8 mouse cellular contexts compared by ENCODE assay signal in genomic region chr1:60042796-60043469, GRCm38 (mm10). TPM values are rescaled to one million over a fixed set of nuclear protein-coding genes. Genes with fewer than 3 reads are reported as not detected.
DNase-seq lines count a peak whose midpoint lies in the region; ATAC-seq and TF ChIP-seq lines count a peak whose summit lies in the region.

Ica1l (minus strand) TSS chr1:60043184.

- intact Hi-C loops in heart, postnatal 14 days (cut with DNase I), result no loop called here

- DNase-seq in ES-CJ7 (ENCODE audit: low read depth, low spot score), result peak; percentile 64
- peak; percentile 11 for DNase-seq in c-Kit-positive CD71-positive TER-119-negative erythroid progenitor cells, embryonic 14.5 days (ENCODE audit: low read depth)
- peak; percentile 66 for DNase-seq in forebrain, embryonic 14.5 days (ENCODE audit: low spot score)
- DNase-seq in heart, postnatal 14 days, result peak; percentile 73
- peak; percentile 79 to 84 for DNase-seq in kidney, postnatal 4 days
- peak; percentile 34 for DNase-seq in lung, adult 2 months
- DNase-seq in thymus, postnatal 14 days, result peak; percentile 78

- H3K27me3 ChIP-seq in forebrain, embryonic 14.5 days (replicated peaks; ENCODE audit: control insufficient read depth, insufficient read depth, low read length), result peaks cover 6% of the 10 kb centered on the region; the same call in 1 of the 2 replicates

- no peaks in the 10 kb centered on the region for H3K36me3 ChIP-seq in forebrain, embryonic 14.5 days (ENCODE audit: control insufficient read depth, insufficient read depth, low read length)

- peak within 1 kb of the TSS; percentile 91 for H3K4me2 ChIP-seq in forebrain, embryonic 14.5 days (ENCODE audit: low read length)

- H3K4me1 ChIP-seq in forebrain, embryonic 14.5 days (ENCODE audit: control insufficient read depth, insufficient read depth, low read length), result no peaks in the 10 kb centered on the region
- H3K4me1 ChIP-seq in lung, adult 2 months (ENCODE audit: control insufficient read depth, insufficient read depth, low read length), result peaks cover 6% of the 10 kb centered on the region; the same call in 1 of the 2 replicates
- peaks cover 3% of the 10 kb centered on the region; the same call in 1 of the 2 replicates for H3K4me1 ChIP-seq in olfactory bulb, adult 2 months (ENCODE audit: control insufficient read depth, insufficient read depth, low read length)

- TF ChIP-seq POLR2A in lung, adult 2 months (IDR thresholded peaks at IDR 0.05; ENCODE audit: borderline replicate concordance, extremely low read depth, low read depth, low read length), result no peak
- no peak for TF ChIP-seq POLR2A in olfactory bulb, adult 2 months (IDR thresholded peaks at IDR 0.05; ENCODE audit: insufficient read depth, low read depth, low read length)

- TF ChIP-seq CTCF in lung, adult 2 months (IDR thresholded peaks at IDR 0.05; ENCODE audit: insufficient read depth, low read length), result no peak
- no peak for TF ChIP-seq CTCF in olfactory bulb, adult 2 months (IDR thresholded peaks at IDR 0.05; ENCODE audit: insufficient read depth, low read depth, low read length)

- H3K9me3 ChIP-seq in forebrain, embryonic 14.5 days (replicated peaks; ENCODE audit: control insufficient read depth, low read length), result no peaks in the 10 kb centered on the region

- H3K9ac ChIP-seq in forebrain, embryonic 14.5 days (ENCODE audit: low read length), result peak within 1 kb of the TSS; percentile 86

- WGBS in forebrain, embryonic 14.5 days, result under 1% methylated on average over 87 of the region's 99 CpGs
- WGBS in lung, adult 2 months, result under 1% methylated on average over 74 of the region's 99 CpGs
- WGBS in olfactory bulb, adult 2 months, result 2% methylated on average over 96 of the region's 99 CpGs

- ATAC-seq in forebrain, embryonic 14.5 days, result peak; percentile 92

- H3K4me3 ChIP-seq in forebrain, embryonic 14.5 days (ENCODE audit: low read depth, low read length), result peak within 1 kb of the TSS; percentile 71
- H3K4me3 ChIP-seq in lung, adult 2 months (replicated peaks; ENCODE audit: extremely low read depth, low read depth, low read length), result peak within 1 kb of the TSS; percentile 70
- H3K4me3 ChIP-seq in olfactory bulb, adult 2 months (ENCODE audit: insufficient read depth, low read depth, low read length), result peak within 1 kb of the TSS; percentile 92

- peak within 1 kb of the TSS; percentile 36; the same call in 1 of the 2 replicates for H3K27ac ChIP-seq in forebrain, embryonic 14.5 days (ENCODE audit: low read depth, low read length)
- H3K27ac ChIP-seq in olfactory bulb, adult 2 months (ENCODE audit: insufficient read depth, low read depth, low read length), result no peak within 1 kb of the TSS

RNA-seq across cellular contexts. Expression of gene Ica1l, which starts in this region (rescaled TPM):
- 21.5 and 22.7 TPM in 2 replicates for polyA plus RNA-seq in forebrain, embryonic 14.5 days (2014; fragmentation: Nextera tagmentation; extraction: Ambion mirVana)
- 1 to 10 TPM in 1 of 2 experiments, under 1 TPM in 1; 0.53 to 1.2 TPM for total RNA-seq in heart, postnatal 14 days (2021)
- polyA plus RNA-seq in lung, adult 2 months (2012; rRNA removed), result 0.17 and 0.23 TPM in 2 replicates
- polyA plus RNA-seq in olfactory bulb, adult 2 months (2012; ENCODE audit: insufficient read depth, insufficient read length, low replicate concordance, missing spikeins), result not detected in 2 replicates

Comparison
In these comparisons a context has a peak if more than half of its experiments do, and no peak if none do; other contexts are left out.
1. RNA of gene Ica1l (polyA plus RNA-seq): 21.5 to 22.7 TPM in forebrain, embryonic 14.5 days; 0.17 to 0.23 TPM in lung, adult 2 months and not detected in olfactory bulb, adult 2 months; every median in the first group is over 10 times any median in the second.
2. Peak in DNase-seq and H3K4me3 ChIP-seq in lung, adult 2 months; RNA of the gene not detected or under 1 TPM.
3. DNase-seq: peak in every context shown above with its lines; median percentile 82 in kidney, postnatal 4 days; 78 in thymus, postnatal 14 days; 73 in heart, postnatal 14 days; 66 in forebrain, embryonic 14.5 days; 64 in ES-CJ7; 34 in lung, adult 2 months; 11 in c-Kit-positive CD71-positive TER-119-negative erythroid progenitor cells, embryonic 14.5 days.
4. Peak in every context shown above with its lines, with median percentiles within 50 percentile points of each other: H3K4me3 ChIP-seq.